Mouse (Mus musculus): ENCODE measurements around the gene Nedd8.
A peak's percentile ranks its signal among the peaks of the same experiment; 100 is the strongest.

Gene Nedd8

DNA sequence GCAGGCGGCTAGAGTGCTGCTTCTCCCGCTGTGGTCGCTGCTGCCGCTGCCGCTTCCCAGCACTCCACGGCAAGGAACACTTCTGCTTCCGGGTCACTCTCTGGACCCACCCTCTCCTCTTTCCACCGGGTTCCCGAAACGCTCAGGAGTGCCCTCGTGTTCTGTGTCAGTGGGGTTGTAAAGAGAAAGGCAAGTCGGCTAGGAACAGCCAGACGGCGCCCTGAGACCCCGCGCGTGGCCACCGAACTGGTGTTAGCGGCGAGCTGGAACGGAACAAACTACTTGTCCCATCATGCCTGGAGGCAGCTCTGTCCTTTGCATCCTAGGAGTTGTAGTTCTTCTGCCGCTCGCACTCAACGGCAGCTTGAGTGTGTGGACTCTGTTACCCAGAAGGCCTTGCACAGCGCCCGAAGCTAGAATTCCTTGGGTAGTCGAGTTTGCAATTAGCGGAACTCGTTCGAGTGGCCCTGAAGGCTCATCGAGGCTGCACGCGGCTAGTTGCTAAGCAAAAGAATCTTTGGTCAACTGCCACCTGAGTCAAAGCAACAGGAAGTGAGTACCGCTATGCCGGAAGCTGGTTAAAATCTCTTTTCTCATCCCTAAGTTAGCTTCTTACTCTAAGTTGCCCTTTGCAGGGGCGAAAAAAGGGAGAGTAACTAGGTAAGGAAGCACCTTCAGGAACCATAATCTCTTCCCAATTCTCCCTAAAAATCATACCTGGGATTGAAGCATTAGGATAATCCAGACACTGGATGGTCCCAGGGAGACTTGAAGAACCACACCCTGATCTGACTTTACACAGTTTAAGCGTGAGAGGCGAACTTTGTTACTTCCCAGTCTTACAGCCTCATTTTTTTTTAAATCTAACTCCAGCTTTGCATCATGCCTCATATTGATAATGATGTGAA lies at the start of gene Nedd8, which contains the start of gene Gmpr2:
Nedd8 (minus strand) TSS at position 292 of the 908 bp plus-strand sequence.
Gmpr2 (plus strand) TSS at position 109 of the 908 bp plus-strand sequence.
- DNase-seq, result peak; percentile 89

DNA sequence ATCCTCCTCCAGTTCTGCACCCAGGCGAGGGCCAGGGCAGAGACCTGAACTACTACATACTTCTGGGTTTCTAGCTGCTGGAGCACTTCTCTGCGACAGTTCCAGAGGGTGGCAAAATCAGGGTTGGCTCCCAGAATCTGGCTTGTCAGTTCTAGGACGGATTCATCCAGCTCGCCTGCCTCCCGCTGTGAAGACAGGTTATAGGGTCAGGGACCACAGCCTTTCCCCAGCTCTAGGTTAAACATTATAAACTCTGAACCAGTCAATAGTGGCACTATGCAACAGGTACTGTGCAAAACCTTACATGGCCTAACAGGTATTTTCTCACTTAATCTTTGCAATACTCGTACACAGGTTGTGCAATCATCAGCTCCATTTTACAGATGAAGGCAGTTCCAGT lies 49.2 kb upstream of the Nedd8 start:
- peak; percentile 14 for DNase-seq

DNA sequence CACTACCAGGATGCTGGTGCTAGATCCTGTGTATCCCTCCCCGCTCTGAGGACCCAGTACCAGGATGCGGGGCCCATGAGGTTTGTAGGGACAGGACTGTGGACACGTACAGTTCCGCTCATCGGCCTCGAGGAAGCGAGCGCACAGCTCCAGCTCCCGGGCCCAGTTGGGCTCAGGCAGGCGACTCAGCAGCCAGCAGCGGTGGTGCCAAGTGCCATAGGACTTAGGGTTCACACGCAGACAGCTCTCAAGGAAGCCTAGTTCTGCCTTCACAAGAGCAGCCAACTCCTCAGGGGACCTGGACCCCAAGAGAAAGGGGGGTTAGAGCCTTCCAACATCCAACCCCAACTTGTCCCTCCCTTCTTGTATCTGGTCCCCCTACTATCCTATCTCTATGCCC lies 48.7 kb upstream of the Nedd8 start:
- no peak for DNase-seq

DNA sequence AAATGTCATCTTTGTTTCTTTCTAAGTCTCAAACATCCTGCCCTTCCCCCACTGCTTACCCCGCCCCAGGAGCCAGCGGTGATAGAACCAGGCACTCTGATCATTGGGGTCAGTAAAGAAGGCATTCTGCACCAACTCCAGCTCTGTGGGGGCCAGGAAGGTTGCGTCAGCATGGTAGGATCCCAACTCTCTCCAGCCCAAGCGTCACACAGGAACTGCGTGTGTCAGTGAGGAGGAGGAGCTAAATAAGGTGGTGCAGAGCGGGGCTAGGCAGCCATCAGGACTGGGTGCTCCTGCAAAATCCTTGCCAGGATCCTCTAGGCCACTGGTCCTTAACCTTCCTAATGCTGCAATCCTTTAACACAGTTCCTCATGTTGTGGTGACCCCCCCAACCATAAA lies 47.8 kb upstream of the Nedd8 start:
- no peak for DNase-seq

DNA sequence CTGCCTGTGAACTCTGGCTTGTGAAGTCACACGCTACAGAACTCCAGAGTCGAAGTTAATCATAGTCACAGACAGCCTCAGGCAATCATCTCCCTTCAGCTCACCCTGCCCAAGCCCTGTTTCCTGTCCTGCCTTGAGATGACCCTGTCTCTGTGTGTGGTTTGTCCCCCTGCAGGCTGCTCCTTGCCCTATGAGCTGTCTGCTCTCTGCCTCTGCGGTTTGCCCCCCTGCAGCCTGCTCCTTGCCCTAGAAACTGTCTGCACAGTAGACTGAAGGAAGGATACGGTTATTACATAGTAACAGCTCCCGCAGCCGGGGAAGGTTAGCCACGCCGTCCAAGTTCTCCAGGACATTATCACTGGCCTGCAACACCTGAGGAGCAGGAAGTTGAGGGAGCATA lies 45.0 kb upstream of the Nedd8 start:
- DNase-seq, result no peak

DNA sequence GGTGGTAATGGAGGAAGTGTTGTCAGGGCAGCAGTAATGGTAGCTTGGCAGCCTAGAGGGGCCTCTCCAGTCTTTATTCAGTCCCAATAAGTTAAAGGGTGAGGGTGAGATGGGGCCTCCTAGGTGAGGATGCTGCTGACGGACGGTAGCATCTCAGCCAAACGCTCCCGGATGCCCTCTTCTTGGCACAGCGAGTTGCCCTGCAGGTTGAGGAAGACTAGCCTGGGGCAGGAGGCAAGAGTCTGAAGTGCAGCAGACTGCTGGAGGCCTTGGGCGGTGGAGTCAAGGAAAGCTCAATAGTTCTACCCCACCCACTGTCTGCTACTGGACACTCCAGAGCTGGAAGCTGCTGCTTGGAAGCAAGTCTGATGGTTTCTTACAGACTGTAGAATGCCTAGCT lies 44.3 kb upstream of the Nedd8 start:
- DNase-seq, result no peak

DNA sequence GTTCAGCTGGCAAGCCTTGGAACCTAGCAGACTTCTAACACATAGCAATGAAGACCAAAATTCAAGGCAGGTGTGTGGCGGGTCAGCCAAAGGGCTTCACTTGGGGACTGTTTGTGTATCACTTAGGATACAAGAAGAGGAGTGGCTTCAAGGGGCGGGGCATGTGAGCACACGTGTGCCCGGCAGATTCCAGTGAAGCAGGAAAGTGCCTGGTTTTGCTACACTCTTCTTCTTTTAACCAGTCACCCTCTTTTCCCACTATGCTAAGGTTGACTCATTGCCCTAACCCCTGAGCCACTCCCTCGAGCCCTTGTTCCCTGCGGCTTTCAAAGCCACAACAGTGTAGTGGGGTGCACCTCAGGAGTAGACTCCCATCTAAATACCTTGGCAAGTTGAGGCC lies 43.0 kb upstream of the Nedd8 start:
- no peak for DNase-seq

DNA sequence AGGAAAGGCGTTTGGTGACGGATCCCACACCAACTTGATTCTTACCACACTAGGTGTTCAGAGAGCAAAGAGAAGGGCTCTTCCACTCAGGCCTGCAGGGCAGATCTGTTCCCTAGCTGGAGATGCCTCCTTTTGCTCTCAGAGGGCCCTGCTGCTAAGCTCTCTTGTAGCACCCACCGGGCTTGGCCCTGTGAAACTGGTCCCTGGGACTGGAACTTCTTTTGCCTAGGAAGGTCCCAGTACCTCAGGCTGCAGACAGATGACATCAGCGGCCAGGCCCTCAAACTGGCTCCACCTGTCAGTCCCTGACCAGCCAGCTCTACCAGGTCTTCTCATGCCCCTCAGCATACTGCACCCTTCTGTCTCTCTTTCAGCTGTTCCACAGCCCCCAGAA lies 41.8 kb upstream of the Nedd8 start, which contains the start of gene Tgm1:
Tgm1 (minus strand) TSS at position 198 of the 394 bp plus-strand sequence.
- no peak for DNase-seq

DNA sequence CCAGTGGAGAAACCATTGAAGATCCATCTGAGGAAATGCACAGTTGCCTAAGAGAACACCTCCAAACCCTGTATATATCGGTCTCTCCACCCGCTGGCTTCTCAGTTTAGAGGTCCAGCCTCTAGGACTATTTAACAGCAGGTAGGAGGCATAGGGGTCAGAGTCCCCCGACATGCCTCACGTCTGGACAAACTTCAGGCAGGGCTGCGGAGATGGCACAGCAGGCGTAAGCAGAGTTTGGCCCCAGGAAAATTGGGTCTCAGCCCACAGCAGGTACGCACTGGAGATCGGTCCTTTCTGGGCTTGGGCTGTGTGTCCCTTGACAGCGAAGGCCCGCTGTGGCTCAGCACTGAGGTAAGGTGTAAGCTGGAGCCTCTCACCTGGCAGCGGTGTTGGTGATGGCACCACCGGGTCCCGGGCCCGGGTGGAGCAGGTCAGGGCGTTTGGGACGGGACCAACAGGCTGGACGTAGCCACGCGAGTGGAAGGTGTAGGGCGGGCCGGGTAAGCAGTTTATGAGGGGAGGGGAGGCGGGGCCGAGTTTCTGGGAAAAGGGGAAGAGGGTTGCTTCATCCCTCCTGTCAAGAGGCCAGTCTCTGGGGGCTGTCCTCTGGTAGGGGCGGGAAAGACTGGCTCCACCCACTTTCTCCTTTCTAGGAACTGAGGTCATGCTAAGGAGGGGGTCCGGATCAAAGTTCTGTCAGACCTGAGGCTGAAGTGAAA lies 41.2 kb upstream of the Nedd8 start:
- DNase-seq, result no peak

DNA sequence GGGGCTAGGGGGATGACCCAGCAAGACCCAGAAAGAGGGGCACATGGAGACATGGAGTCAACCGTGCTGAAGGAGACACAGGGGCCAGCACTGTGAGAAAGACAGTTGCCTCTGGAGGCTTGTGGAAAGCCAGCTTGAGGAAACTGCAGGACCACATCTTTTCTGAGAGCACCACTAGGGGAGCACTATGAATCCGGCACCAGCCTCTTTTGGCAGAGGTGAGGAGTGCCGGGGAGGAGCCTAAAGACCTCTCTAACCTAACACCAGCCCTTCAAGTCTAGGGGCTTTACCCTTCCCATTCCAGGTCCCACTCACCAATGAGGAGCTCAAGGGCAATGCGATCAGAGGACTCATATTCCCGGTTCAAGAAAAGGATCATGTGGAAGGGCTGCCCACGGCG lies 39.9 kb upstream of the Nedd8 start:
- no peak for DNase-seq

DNA sequence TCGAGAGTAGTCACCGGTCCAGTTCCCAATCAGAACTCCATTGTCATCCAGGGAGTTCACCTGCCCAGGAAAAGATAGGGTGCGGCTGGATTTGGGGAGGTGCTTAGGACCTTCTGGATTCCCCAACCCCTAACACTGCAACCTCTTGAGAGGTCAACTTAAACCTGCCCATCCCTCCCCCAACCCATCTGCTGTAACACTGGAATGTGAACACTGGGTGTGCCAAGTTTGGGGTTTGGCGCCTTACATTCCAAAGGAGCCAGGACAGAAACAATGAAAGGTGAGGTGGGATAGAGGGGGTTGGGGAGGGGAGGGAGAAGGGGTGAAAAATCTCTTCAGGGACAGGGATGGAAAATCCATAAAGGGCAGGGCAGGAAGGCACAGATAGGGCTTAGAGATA lies 37.6 kb upstream of the Nedd8 start:
- DNase-seq, result no peak

DNA sequence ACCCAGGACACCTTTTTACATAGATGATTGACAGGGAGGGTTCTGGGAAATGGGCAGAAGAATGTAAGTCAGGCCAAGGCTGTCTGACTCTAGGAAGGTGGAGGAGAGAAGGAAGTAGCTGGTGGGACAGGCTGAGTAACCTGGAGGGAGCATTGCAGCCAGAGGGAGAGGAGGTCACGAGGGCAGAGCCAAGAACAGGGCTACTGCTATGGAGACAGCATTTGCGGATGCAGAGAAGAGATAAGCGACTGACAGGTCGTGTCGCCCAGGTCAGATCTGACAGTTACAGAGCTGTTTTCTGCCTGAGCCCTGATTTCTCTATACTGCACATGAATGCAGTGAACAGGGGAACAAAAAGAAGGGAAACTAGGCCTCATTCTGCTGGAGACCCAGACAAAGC lies 35.5 kb upstream of the Nedd8 start:
- no peak for DNase-seq

DNA sequence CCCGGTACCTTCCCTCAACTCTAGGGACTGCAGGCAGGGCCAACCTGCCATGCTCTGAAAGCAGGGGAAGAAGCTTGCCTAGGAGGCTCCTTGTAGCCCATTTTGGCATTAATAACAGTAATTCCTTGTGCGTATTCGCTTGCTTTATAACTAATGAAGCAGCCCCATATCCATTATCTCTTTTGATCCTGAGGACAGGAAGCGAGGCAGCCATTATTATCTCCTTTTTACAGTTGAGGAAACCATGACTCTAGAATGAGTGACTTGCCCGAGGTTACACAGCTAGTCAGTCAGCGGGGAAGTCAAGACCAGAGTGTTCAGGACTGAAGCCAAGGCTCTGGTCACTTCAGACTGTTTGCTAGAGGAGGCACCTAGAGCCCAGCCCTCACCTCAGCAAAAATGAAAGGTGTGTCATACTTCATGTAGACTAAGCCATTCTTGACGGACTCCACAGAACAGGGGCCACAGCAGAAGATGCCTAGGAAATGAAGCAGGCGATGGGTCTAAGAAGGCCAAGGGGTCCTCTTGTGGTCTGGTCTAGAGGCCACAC lies 34.2 kb upstream of the Nedd8 start:
- no peak for DNase-seq

DNA sequence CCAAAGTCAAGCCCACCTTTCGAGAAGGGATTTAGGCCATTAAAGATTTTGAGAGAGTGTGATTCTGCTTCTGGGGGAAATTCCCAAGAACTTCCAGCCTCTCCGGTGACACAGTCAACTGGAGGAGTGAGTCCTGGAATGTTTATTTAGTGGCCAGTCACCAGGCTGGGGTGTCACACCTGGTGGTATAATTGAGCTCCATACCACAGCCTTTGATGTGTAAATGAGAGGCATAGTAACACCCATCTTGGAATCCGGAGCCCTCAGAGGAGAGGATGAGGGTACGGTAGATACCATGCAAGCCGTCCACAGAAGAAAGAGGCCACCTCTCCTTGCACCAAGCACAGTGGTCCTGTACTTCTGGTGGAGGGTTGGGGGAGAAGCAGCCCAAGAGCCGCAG lies 30.8 kb upstream of the Nedd8 start:
- no peak for DNase-seq

DNA sequence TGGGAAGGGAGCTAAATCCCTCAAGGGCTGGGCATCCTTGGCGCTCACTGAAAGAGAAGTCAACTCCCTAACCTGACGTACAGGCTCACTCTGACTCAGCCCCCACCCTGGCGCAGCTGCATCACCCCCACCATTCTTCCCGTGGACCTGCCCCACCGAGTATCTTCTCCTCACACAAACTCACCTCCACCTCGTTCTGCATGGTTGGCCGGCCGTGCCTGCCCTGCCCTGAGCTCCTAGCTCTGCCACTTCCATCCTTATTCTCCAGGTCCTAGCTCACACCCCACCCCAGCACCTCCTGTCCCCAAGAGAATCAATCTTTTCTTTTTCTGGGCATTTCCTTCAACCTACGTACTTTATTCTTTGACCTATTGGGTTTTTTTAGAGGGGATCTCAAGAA lies 29.2 kb upstream of the Nedd8 start:
- DNase-seq, result no peak

DNA sequence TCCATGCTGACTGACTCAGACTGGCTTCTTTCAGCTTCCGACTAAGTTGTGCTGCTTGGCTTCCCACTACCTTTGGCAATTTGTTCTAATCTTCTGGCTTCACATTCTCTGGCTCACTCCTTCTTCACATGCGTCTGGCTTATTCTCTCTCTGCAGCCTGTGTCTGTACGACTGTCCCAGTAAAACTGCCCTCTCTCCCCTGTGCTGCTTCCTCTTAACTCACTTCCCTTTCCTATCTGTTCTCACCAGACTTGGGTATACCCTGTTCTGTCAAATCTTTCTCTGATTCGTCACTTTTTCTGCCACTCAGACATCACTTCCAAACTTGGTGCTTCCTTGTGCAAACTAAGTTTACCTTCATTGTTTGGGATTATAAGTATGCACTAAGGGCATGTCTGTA lies 25.3 kb upstream of the Nedd8 start:
- no peak for DNase-seq

DNA sequence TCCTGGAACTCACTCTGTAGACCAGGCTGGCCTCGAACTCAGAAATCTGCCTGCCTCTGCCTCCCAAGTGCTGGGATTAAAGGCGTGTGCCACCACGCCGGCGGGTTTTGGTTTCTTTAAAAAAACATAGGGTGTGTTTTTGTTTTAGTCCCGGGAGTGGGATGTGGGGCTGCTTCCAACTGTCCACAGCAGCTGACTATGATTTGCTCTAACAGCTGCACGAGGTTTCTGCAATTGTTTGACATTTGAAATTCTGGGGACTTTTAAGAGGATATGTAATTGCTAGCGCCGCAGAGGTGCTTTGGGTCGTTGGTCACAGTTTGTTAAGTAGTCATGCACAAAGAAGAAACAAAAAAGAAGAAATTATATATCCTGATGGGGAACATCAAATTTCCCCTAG lies 17.5 kb upstream of the Nedd8 start:
- no peak for DNase-seq

DNA sequence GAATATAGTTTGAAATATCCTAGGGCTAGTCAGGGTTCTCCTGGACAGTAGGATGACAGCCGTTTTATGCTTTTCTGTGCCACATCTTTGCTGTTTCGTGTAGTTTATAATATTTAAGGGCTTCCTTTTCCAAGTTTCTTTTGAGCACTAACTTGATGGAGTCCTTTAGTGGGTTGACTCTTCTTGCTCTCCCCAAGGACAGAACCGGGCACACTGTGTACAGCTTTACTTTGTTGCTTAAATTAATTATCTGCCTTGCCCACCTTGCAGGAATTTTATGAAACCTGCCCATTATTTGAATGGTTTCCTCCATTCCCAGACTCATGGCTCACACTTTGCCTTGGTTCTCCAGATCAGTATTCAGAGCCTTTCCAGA lies 10.2 kb upstream of the Nedd8 start:
- DNase-seq, result no peak

DNA sequence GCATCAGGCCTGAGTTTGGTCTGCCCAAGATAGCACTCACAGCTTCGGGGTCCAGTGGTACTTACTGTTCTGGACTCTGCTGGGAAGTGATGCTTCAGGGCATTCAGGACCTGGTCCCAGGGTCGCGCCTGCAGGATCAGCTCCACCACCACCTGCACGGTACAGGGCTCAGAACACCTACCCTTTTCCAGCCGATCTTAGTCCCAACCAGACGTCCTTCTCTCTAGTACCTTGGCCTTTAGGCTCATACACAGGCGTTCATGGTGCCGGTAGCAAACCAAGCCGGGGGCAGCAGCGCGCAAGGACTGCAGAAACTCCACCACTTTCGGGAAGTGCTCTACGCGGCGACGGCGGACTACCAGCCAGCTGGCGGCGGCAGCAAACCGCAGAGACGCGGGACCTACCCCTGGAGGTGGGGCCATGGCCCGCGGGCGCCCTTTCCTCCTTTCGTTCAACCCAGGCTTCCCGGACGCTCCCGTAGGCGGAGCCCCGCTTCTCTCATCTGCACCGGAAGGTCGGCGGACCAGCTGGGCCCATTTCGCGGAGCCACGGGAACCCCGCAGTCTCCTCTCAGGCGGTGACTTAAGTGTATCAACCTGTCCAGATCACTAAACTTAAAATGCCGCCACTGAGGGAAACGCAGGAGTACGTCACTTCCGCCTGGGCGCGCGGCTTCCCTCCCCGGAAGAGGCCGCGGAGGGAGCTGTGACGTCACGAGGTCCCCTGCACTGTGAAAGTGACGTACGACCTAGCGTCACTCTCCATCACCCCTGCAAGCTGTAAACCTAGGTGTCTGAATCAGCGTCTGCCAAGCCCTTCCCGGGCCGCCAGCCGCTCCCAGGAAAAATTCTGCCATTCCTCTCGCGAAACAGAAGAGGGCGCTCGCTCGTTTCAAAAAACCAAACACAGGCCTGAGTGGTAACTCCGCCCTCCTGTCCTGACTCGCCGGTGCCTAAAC lies 9.5 kb upstream of the Nedd8 start, which contains the start of gene Tinf2:
Tinf2 (minus strand) TSS at position 661 of the 958 bp plus-strand sequence.
- DNase-seq, result peak; percentile 96

DNA sequence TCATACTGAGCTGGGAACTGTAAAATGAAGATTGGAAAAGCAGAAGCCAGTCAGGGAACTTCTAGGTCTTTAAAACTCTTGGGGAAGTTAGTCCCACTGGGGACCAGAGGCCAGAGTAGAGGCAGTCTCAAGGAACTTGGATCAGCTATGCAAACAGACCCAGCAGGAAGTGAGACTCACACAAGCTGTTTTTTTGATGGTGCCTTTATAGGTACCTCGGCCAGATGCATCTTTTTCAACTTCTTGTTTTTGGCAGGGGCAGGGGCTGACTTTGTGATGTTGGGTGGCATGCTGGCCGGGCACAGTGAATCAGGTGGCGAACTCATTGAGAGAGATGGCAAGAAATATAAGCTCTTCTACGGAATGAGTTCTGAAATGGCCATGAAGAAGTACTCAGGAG lies 5.7 kb upstream of the Nedd8 start:
- DNase-seq, result no peak

DNA sequence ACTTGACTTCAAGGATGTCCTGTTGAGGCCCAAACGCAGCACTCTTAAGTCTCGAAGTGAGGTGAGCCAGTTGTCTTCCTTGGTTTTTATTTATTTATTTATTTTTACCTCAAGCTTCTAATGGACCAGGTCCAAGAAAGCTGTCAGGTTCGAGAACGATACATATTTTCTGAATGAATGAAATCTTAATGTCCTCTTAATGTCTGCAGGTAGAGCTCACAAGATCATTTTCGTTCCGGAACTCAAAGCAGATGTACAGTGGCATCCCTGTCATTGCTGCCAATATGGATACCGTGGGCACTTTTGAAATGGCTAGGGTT lies 777 bp upstream of the Nedd8 start:
- DNase-seq, result no peak

DNA sequence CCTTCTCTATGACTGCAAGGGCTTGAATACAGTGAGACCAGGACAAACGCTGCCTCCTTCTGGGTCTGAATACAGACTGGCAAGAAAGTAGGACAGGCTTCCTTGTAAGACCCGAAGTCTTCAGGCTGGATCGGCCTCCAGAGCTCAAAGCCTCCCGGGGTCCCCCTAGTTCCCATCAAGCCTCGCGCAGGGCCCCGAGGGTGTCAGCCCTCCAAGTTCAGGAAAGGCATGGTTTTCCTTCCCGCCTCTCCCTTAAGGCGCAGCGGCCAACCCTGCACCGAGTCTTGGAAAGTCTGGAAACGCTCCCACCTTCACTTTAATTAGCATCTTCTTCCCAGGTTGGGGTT lies 465 bp downstream of the Nedd8 start:
- no peak for DNase-seq

DNA sequence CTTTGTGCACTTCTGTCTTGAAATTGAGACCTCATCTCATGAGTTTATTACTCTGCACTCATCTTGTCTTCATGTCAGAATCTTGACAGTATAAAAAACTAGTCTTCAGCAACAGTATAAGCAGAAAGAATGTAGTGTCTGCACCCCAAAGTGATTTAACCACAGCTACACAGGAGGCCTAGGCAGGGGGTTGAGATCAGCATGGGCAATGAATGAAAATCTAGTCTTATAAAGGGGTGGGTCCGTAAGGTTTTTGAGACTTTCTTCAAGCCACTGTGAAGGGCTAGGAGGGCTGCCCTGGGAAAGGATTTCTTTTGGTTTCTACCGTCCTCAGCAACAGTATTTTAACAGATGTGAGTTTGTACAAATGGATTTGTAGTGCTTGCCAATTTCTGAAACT lies 11.3 kb downstream of the Nedd8 start:
- no peak for DNase-seq
